In the genomic region with DNA sequence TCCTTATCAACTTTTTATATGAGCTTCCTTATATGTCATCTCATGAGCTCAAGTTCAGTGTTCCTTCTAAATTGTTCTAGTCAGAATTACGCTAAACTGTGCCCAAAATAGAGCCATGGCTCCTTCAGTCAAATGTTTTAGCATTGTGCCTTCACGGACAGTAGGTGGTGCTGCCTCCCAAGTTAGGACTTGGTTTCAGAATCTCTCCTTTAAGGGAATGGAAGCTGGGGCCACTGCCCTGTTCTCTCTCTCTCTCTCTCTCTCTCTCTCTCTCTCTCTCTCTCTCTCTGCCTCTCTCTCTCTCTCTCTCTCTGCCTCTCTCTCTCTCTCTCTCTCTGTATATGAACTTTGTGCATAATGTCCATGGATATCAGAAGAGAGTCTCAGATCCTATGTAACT, we compare ENCODE assay signal across 8 mouse cellular contexts. TPM values are rescaled to one million over a fixed set of nuclear protein-coding genes. Genes with fewer than 3 reads are reported as not detected.
DNase-seq lines count a peak whose midpoint lies in the region; ATAC-seq and TF ChIP-seq lines count a peak whose summit lies in the region.

No protein-coding gene starts in this region.

- peak; percentile 76; the same call in 1 of the 2 replicates for ATAC-seq in hindbrain, postnatal 0 days
- peak; percentile 53; the same call in 1 of the 2 replicates for ATAC-seq in neutrophil, adult 5-6 weeks (ENCODE audit: extremely low read depth, insufficient number of reproducible peaks, low FRiP score, poor library complexity, severe bottlenecking)
- no peak for ATAC-seq in activated CD4-positive, CD25-positive, alpha-beta regulatory T cell, adult 4 months

- H3K27ac ChIP-seq in hindbrain, postnatal 0 days = no peak overlapping the region

- no peak overlapping the region for H3K4me3 ChIP-seq in hindbrain, postnatal 0 days (ENCODE audit: low read length)

- no peaks in the 10 kb centered on the region for H3K9me3 ChIP-seq in hindbrain, postnatal 0 days (ENCODE audit: low read length)

- peak; percentile 12 to 33 for DNase-seq in kidney, adult 8-10 months
- DNase-seq in kidney, adult 11 months = no peak
- DNase-seq in MN1 (ENCODE audit: low spot score) = peak; percentile 64
- DNase-seq in cerebellum, postnatal 14 days = peak; percentile 56 to 62
- peak; percentile 77 for DNase-seq in hindbrain, postnatal 0 days (ENCODE audit: low spot score)
- DNase-seq in lung, adult 18-20 months = peak; percentile 22 to 28

- H3K36me3 ChIP-seq in hindbrain, postnatal 0 days (ENCODE audit: insufficient read depth, low read length) = no peaks in the 10 kb centered on the region

- no peak overlapping the region for H3K9ac ChIP-seq in hindbrain, postnatal 0 days (replicated peaks; ENCODE audit: low read length)

- no peaks in the 10 kb centered on the region for H3K4me1 ChIP-seq in hindbrain, postnatal 0 days (ENCODE audit: insufficient read depth, low read length)

- TF ChIP-seq CTCF in hindbrain, postnatal 0 days (IDR thresholded peaks at IDR 0.05; ENCODE audit: low read depth) = peak; percentile 80

- H3K27me3 ChIP-seq in hindbrain, postnatal 0 days (ENCODE audit: insufficient read depth, low read length) = no peaks in the 10 kb centered on the region

- no peak overlapping the region for H3K4me2 ChIP-seq in hindbrain, postnatal 0 days (ENCODE audit: low read depth, low read length)

- WGBS in hindbrain, postnatal 0 days = 13% methylated on average over 2 of the region's 2 CpGs

RNA-seq across cellular contexts. Expression of gene Trim40, which starts 2.4 kb away (rescaled TPM):
- not detected in 2 replicates for total RNA-seq in hindbrain, postnatal 0 days (2014; rRNA removed)
- polyA plus RNA-seq in hindbrain, postnatal 0 days (2015; fragmentation: Nextera tagmentation; extraction: Ambion mirVana) = 0.13 TPM in 1 of 2 replicates, not detected in the other
- not detected in 2 replicates for total RNA-seq in neutrophil, adult 5-6 weeks (2017)
- polyA plus RNA-seq in activated CD4-positive, CD25-positive, alpha-beta regulatory T cell, adult 4 months (2017; shearing (Covaris generic)) = not detected

RNA-seq across cellular contexts. Expression of gene Trim31, which starts 5.6 kb away (rescaled TPM):
- total RNA-seq in hindbrain, postnatal 0 days (2014; rRNA removed) = not detected in 2 replicates
- not detected in 2 replicates for polyA plus RNA-seq in hindbrain, postnatal 0 days (2015; fragmentation: Nextera tagmentation; extraction: Ambion mirVana)
- total RNA-seq in neutrophil, adult 5-6 weeks (2017) = not detected in 2 replicates
- polyA plus RNA-seq in activated CD4-positive, CD25-positive, alpha-beta regulatory T cell, adult 4 months (2017; shearing (Covaris generic)) = not detected

RNA-seq across cellular contexts. Expression of gene Trim10, which starts 23.0 kb away (rescaled TPM):
- total RNA-seq in hindbrain, postnatal 0 days (2014; rRNA removed) = 0.11 TPM in 1 of 2 replicates, not detected in the other
- polyA plus RNA-seq in hindbrain, postnatal 0 days (2015; fragmentation: Nextera tagmentation; extraction: Ambion mirVana) = 0.19 and 0.23 TPM in 2 replicates
- 4.7 and 6.0 TPM in 2 replicates for total RNA-seq in neutrophil, adult 5-6 weeks (2017)
- under 1 TPM in 1 of 2 experiments, not detected in 1; 0.20 TPM for polyA plus RNA-seq in activated CD4-positive, CD25-positive, alpha-beta regulatory T cell, adult 4 months (2017; shearing (Covaris generic))

RNA-seq across cellular contexts. Expression of gene Trim15, which starts 25.4 kb away (rescaled TPM):
- 0.47 TPM in 1 of 2 replicates, not detected in the other for total RNA-seq in hindbrain, postnatal 0 days (2014; rRNA removed)
- 0.40 and 0.66 TPM in 2 replicates for polyA plus RNA-seq in hindbrain, postnatal 0 days (2015; fragmentation: Nextera tagmentation; extraction: Ambion mirVana)
- total RNA-seq in neutrophil, adult 5-6 weeks (2017) = not detected in 2 replicates
- not detected for polyA plus RNA-seq in activated CD4-positive, CD25-positive, alpha-beta regulatory T cell, adult 4 months (2017; shearing (Covaris generic))

RNA-seq across cellular contexts. Expression of gene Rnf39, which starts 50.4 kb away (rescaled TPM):
- 4.2 and 6.1 TPM in 2 replicates for total RNA-seq in hindbrain, postnatal 0 days (2014; rRNA removed)
- polyA plus RNA-seq in hindbrain, postnatal 0 days (2015; fragmentation: Nextera tagmentation; extraction: Ambion mirVana) = 2.5 and 3.6 TPM in 2 replicates
- 0.98 and 1.2 TPM in 2 replicates for total RNA-seq in neutrophil, adult 5-6 weeks (2017)
- polyA plus RNA-seq in activated CD4-positive, CD25-positive, alpha-beta regulatory T cell, adult 4 months (2017; shearing (Covaris generic)) = not detected
